Comparison of ENCODE assay signal across 31 mouse cellular contexts in the genomic region with DNA sequence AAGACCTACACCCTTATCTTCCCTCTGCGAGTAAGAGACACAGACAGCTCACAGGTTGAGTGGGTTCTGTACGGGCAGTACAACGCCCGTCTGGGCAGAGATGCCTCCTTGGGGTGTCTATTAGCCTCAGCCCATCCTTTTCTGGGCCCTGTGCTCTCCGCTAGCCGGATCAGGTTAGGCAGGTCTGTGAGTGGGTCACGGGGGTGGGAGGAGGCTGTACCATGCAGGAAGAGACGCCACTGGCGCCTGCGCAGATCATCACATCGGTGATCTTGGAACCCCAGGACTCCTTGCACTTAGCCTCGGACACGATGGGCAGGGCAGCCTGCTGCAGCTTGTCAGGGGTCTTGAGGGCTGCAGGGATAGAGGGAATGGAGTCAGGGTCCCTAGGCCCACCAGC. TPM values are rescaled to one million over a fixed set of nuclear protein-coding genes. Genes with fewer than 3 reads are reported as not detected.
DNase-seq lines count a peak whose midpoint lies in the region; ATAC-seq and TF ChIP-seq lines count a peak whose summit lies in the region.
"Had no signal": no experiment of that assay in that cellular context is flagged by ENCODE, and none has a peak within 500 bp of the region (broad histone marks: within the 10 kb centered on the region; RNA-seq: fewer than 3 reads in every experiment).

No protein-coding gene starts in this region.

- 77% methylated on average over 13 of the region's 13 CpGs for WGBS in heart, embryonic 12.5 days
- WGBS in stomach, embryonic 15.5 days, result 81% methylated on average over 13 of the region's 13 CpGs

- no peaks in the 10 kb centered on the region for H3K9me3 ChIP-seq in heart, embryonic 12.5 days (replicated peaks)
- H3K9me3 ChIP-seq in stomach, embryonic 15.5 days, result no peaks in the 10 kb centered on the region
- H3K9me3 ChIP-seq: embryonic facial prominence, embryonic 13.5 days; heart, embryonic 15.5 days; hindbrain, embryonic 12.5 days; lung, embryonic 15.5 days; midbrain, embryonic 10.5 days; midbrain, embryonic 15.5 days; neural tube, embryonic 15.5 days had no signal

- H3K36me3 ChIP-seq in heart, embryonic 12.5 days, result no peaks in the 10 kb centered on the region
- H3K36me3 ChIP-seq in testis, adult 2 months (ENCODE audit: control insufficient read depth, insufficient read depth, low read length), result no peaks in the 10 kb centered on the region
- no peaks in the 10 kb centered on the region for H3K36me3 ChIP-seq in stomach, embryonic 15.5 days
- H3K36me3 ChIP-seq: embryonic facial prominence, embryonic 13.5 days; heart, embryonic 15.5 days; hindbrain, embryonic 12.5 days; lung, embryonic 15.5 days; midbrain, embryonic 10.5 days; midbrain, embryonic 15.5 days; neural tube, embryonic 15.5 days had no signal

- H3K27ac ChIP-seq in heart, embryonic 12.5 days (ENCODE audit: poor library complexity, severe bottlenecking), result no peak overlapping the region
- no peak overlapping the region for H3K27ac ChIP-seq in testis, adult 2 months (ENCODE audit: control insufficient read depth, insufficient read depth, low read depth, low read length)
- H3K27ac ChIP-seq in stomach, embryonic 15.5 days, result no peak overlapping the region
- H3K27ac ChIP-seq: embryonic facial prominence, embryonic 13.5 days; heart, embryonic 15.5 days; hindbrain, embryonic 12.5 days; hindbrain, postnatal 0 days; kidney, postnatal 0 days; lung, embryonic 15.5 days; midbrain, embryonic 10.5 days; midbrain, embryonic 15.5 days; neural tube, embryonic 15.5 days had no signal

- H3K4me1 ChIP-seq in heart, embryonic 12.5 days (replicated peaks), result no peaks in the 10 kb centered on the region
- peaks cover 11% of the 10 kb centered on the region for H3K4me1 ChIP-seq in testis, adult 2 months (ENCODE audit: control insufficient read depth, insufficient read depth, low read length)
- H3K4me1 ChIP-seq in stomach, embryonic 15.5 days, result no peaks in the 10 kb centered on the region
- H3K4me1 ChIP-seq: embryonic facial prominence, embryonic 13.5 days; heart, embryonic 15.5 days; hindbrain, embryonic 12.5 days; lung, embryonic 15.5 days; midbrain, embryonic 10.5 days; midbrain, embryonic 15.5 days; neural tube, embryonic 15.5 days had no signal

- DNase-seq in heart, postnatal 14 days, result no peak
- DNase-seq in testis, postnatal 10 days (ENCODE audit: low spot score), result no peak
- no peak for DNase-seq in gastrocnemius, adult 8-10 months (ENCODE audit: low spot score in 2 of 2)
- DNase-seq in adrenal gland, postnatal 25 days, result no peak
- DNase-seq: adrenal gland, adult 2 months; cerebellum, adult 8-10 months; cerebellum, postnatal 25 days; gastrocnemius, postnatal 14 days; heart, postnatal 36 days; kidney, adult 11 months; thymus, adult 18-20 months; thymus, postnatal 25 days had no signal

- peak; percentile 43; the same call in 1 of the 2 replicates for ATAC-seq in heart, embryonic 12.5 days (ENCODE audit: insufficient number of reproducible peaks, low FRiP score)
- ATAC-seq in stomach, embryonic 15.5 days (ENCODE audit: insufficient read depth, low FRiP score, low read depth), result peak; percentile 50
- ATAC-seq: activated CD4-positive, CD25-positive, alpha-beta regulatory T cell, adult 4 months; forebrain, embryonic 16.5 days; hindbrain, postnatal 0 days; midbrain, embryonic 15.5 days had no signal

- peak; percentile 11; the same call in 1 of the 2 replicates for TF ChIP-seq POLR2A in testis, adult 2 months (IDR thresholded peaks at IDR 0.05; ENCODE audit: control insufficient read depth, low read depth, low read length)

- H3K4me2 ChIP-seq in heart, embryonic 12.5 days, result no peak overlapping the region
- H3K4me2 ChIP-seq in stomach, embryonic 15.5 days, result no peak overlapping the region
- H3K4me2 ChIP-seq: embryonic facial prominence, embryonic 13.5 days; heart, embryonic 15.5 days; hindbrain, embryonic 12.5 days; lung, embryonic 15.5 days; midbrain, embryonic 15.5 days; neural tube, embryonic 15.5 days had no signal

- intact Hi-C loops in heart, postnatal 14 days (cut with DNase I), result no loop called here

- H3K9ac ChIP-seq in heart, embryonic 12.5 days, result no peak overlapping the region
- H3K9ac ChIP-seq in stomach, embryonic 15.5 days, result no peak overlapping the region
- H3K9ac ChIP-seq: embryonic facial prominence, embryonic 13.5 days; heart, embryonic 15.5 days; hindbrain, embryonic 12.5 days; lung, embryonic 15.5 days; midbrain, embryonic 15.5 days; neural tube, embryonic 15.5 days had no signal

- H3K27me3 ChIP-seq in heart, embryonic 12.5 days (replicated peaks), result no peaks in the 10 kb centered on the region; the same call in 1 of the 2 replicates
- no peaks in the 10 kb centered on the region for H3K27me3 ChIP-seq in testis, adult 2 months (ENCODE audit: control insufficient read depth, insufficient read depth, low read length)
- no peaks in the 10 kb centered on the region for H3K27me3 ChIP-seq in stomach, embryonic 15.5 days (replicated peaks)
- H3K27me3 ChIP-seq: embryonic facial prominence, embryonic 13.5 days; heart, embryonic 15.5 days; hindbrain, embryonic 12.5 days; lung, embryonic 15.5 days; midbrain, embryonic 15.5 days; neural tube, embryonic 15.5 days had no signal

- TF ChIP-seq CTCF in testis, adult 2 months (IDR thresholded peaks at IDR 0.05; ENCODE audit: control insufficient read depth, insufficient read depth, insufficient replicate concordance, low read depth, low read length), result 0 out of 2 replicates have a peak, but pooled peaks have one; percentile 18

- H3K4me3 ChIP-seq in heart, embryonic 12.5 days, result no peak overlapping the region
- H3K4me3 ChIP-seq in testis, adult 2 months (ENCODE audit: control insufficient read depth, low read depth, low read length), result peak overlapping the region; percentile 5
- no peak overlapping the region for H3K4me3 ChIP-seq in stomach, embryonic 15.5 days (replicated peaks)
- H3K4me3 ChIP-seq: embryonic facial prominence, embryonic 13.5 days; heart, embryonic 15.5 days; hindbrain, embryonic 12.5 days; lung, embryonic 15.5 days; midbrain, embryonic 10.5 days; midbrain, embryonic 15.5 days; neural tube, embryonic 15.5 days had no signal

RNA-seq across cellular contexts. Expression of gene Ctrb1, which starts 3.9 kb away (rescaled TPM):
- not detected in 2 replicates for polyA plus RNA-seq in heart, embryonic 12.5 days (2016; fragmentation: Nextera tagmentation; extraction: Ambion mirVana)
- total RNA-seq in heart, postnatal 14 days (2021), result not detected
- polyA plus RNA-seq in testis, adult 2 months (2012; rRNA removed), result 1.4 and 3.1 TPM in 2 replicates
- 3,283 and 4,119 TPM in 2 replicates for polyA plus RNA-seq in stomach, embryonic 15.5 days (2015; fragmentation: Nextera tagmentation; extraction: Ambion mirVana)
- total RNA-seq in gastrocnemius, adult 8-10 months (2022), result under 1 TPM in 1 of 4 experiments, not detected in 3; 0.35 TPM
- not detected in 2 replicates for total RNA-seq in adrenal gland, postnatal 25 days (2021)
- total RNA-seq: granulocyte monocyte progenitor cell, adult 5-6 weeks; heart, postnatal 36 days; hindbrain, postnatal 0 days; left cerebral cortex, postnatal 10 days; megakaryocyte progenitor cell, adult 5-6 weeks had no signal
- polyA plus RNA-seq: activated CD4-positive, CD25-positive, alpha-beta regulatory T cell, adult 4 months; embryonic facial prominence, embryonic 13.5 days; forebrain, embryonic 11.5 days; forebrain, embryonic 16.5 days; hindbrain, embryonic 12.5 days; hindbrain, postnatal 0 days; kidney, postnatal 0 days; limb, embryonic 11.5 days; midbrain, embryonic 10.5 days; neural tube, embryonic 15.5 days had no signal

RNA-seq across cellular contexts. Expression of gene Zfp1, which starts 43.7 kb away (rescaled TPM):
- polyA plus RNA-seq in heart, embryonic 12.5 days (2016; fragmentation: Nextera tagmentation; extraction: Ambion mirVana), result 14.4 and 15.6 TPM in 2 replicates
- 1 to 10 TPM; 6.9 to 8.2 TPM for total RNA-seq in heart, postnatal 14 days (2021)
- polyA plus RNA-seq in testis, adult 2 months (2012; rRNA removed), result 4.1 and 4.4 TPM in 2 replicates
- 17.7 and 19.8 TPM in 2 replicates for polyA plus RNA-seq in stomach, embryonic 15.5 days (2015; fragmentation: Nextera tagmentation; extraction: Ambion mirVana)
- total RNA-seq in gastrocnemius, adult 8-10 months (2022), result 10 to 100 TPM in 1 of 4 experiments, 1 to 10 TPM in 3; 7.8 to 10.6 (median 8.7) TPM
- 10.0 and 10.9 TPM in 2 replicates for total RNA-seq in adrenal gland, postnatal 25 days (2021)

RNA-seq across cellular contexts. Expression of gene Ldhd, which starts 56.7 kb away (rescaled TPM):
- polyA plus RNA-seq in heart, embryonic 12.5 days (2016; fragmentation: Nextera tagmentation; extraction: Ambion mirVana), result 0.70 and 0.92 TPM in 2 replicates
- 10 to 100 TPM; 11.7 to 12.4 TPM for total RNA-seq in heart, postnatal 14 days (2021)
- 6.5 and 18.8 TPM in 2 replicates for polyA plus RNA-seq in testis, adult 2 months (2012; rRNA removed)
- 1.2 and 1.7 TPM in 2 replicates for polyA plus RNA-seq in stomach, embryonic 15.5 days (2015; fragmentation: Nextera tagmentation; extraction: Ambion mirVana)
- 10 to 100 TPM; 28.8 to 37.2 (median 31.5) TPM for total RNA-seq in gastrocnemius, adult 8-10 months (2022)
- total RNA-seq in adrenal gland, postnatal 25 days (2021), result 60.3 and 66.8 TPM in 2 replicates
- total RNA-seq: granulocyte monocyte progenitor cell, adult 5-6 weeks had no signal

RNA-seq across cellular contexts. Expression of gene Bcar1, which starts 56.7 kb away (rescaled TPM):
- 46.4 and 47.2 TPM in 2 replicates for polyA plus RNA-seq in heart, embryonic 12.5 days (2016; fragmentation: Nextera tagmentation; extraction: Ambion mirVana)
- 10 to 100 TPM; 27.1 to 35.7 TPM for total RNA-seq in heart, postnatal 14 days (2021)
- polyA plus RNA-seq in testis, adult 2 months (2012; rRNA removed), result 29.5 and 30.9 TPM in 2 replicates
- polyA plus RNA-seq in stomach, embryonic 15.5 days (2015; fragmentation: Nextera tagmentation; extraction: Ambion mirVana), result 38.7 and 39.7 TPM in 2 replicates
- 10 to 100 TPM; 10.7 to 11.1 (median 10.8) TPM for total RNA-seq in gastrocnemius, adult 8-10 months (2022)
- total RNA-seq in adrenal gland, postnatal 25 days (2021), result 64.5 and 70.0 TPM in 2 replicates
- total RNA-seq: granulocyte monocyte progenitor cell, adult 5-6 weeks had no signal
